Mouse (Mus musculus): ENCODE results near the gene Ankrd44. TPM values are rescaled to one million over a fixed set of nuclear protein-coding genes. Genes with fewer than 3 reads are reported as not detected.

Gene Ankrd44
- polyA plus RNA-seq, 1 experiment from 2014 or later = 11.2 TPM

- Histone ChIP-seq H3K9me3 (no peaks in the 10 kb centered on the region), H3K9ac (no peak overlapping the region), H3K4me2 (no peak overlapping the region), H3K36me3 (no peaks in the 10 kb centered on the region), H3K27ac (no peak overlapping the region), H3K4me3 (replicated peaks) (no peak overlapping the region), H3K4me1 (no peaks in the 10 kb centered on the region), H3K27me3 (replicated peaks) (no peaks in the 10 kb centered on the region)
- WGBS = 63% methylated on average over 3 of the region's 3 CpGs
- no peak for ATAC-seq (ENCODE audit: insufficient read depth, low FRiP score, low read depth)
Measured at GRCm38 (mm10) chr1:54798415-54798814, 127.8 kb downstream of the Ankrd44 start.

DNA sequence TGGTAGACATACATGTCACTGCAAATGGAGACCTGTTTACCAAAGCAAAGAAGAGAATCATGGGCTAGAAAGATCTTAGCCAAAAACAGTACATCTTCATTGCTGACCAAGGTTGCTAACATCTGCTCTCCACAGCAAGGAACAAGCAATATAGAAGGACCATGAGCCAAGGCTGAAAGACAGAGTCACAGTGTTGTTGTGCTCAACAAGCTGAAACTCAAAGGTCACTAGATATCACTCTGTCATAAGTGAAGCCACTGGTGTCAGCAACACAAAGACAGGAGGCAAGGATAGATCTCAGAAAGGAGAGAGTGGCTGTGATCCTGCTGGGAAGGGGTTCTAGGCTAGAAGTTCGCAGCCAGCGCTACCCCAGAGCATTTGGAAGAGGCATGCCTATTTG lies 131.5 kb downstream of the Ankrd44 start:
- H3K9ac ChIP-seq = no peak overlapping the region
- no peak overlapping the region for H3K4me2 ChIP-seq
- no peak overlapping the region for H3K4me3 ChIP-seq (replicated peaks)
- WGBS = 89% methylated on average over 2 of the region's 2 CpGs
- H3K27me3 ChIP-seq (replicated peaks) = no peaks in the 10 kb centered on the region
- H3K9me3 ChIP-seq = no peaks in the 10 kb centered on the region
- H3K36me3 ChIP-seq = no peaks in the 10 kb centered on the region
- H3K27ac ChIP-seq = peak overlapping the region; percentile 46; the same call in 1 of the 2 replicates
- H3K4me1 ChIP-seq = no peaks in the 10 kb centered on the region
- ATAC-seq (ENCODE audit: insufficient read depth, low FRiP score, low read depth) = no peak

- Histone ChIP-seq H3K4me3 (replicated peaks) (no peak overlapping the region), H3K9me3 (no peaks in the 10 kb centered on the region), H3K36me3 (no peaks in the 10 kb centered on the region), H3K27ac (no peak overlapping the region), H3K9ac (no peak overlapping the region), H3K4me2 (no peak overlapping the region), H3K4me1 (no peaks in the 10 kb centered on the region), H3K27me3 (replicated peaks) (no peaks in the 10 kb centered on the region)
- WGBS = 67% methylated on average over 3 of the region's 3 CpGs
- ATAC-seq (ENCODE audit: insufficient read depth, low FRiP score, low read depth) = no peak
Measured at GRCm38 (mm10) chr1:54791406-54791805, 134.8 kb downstream of the Ankrd44 start.

DNA sequence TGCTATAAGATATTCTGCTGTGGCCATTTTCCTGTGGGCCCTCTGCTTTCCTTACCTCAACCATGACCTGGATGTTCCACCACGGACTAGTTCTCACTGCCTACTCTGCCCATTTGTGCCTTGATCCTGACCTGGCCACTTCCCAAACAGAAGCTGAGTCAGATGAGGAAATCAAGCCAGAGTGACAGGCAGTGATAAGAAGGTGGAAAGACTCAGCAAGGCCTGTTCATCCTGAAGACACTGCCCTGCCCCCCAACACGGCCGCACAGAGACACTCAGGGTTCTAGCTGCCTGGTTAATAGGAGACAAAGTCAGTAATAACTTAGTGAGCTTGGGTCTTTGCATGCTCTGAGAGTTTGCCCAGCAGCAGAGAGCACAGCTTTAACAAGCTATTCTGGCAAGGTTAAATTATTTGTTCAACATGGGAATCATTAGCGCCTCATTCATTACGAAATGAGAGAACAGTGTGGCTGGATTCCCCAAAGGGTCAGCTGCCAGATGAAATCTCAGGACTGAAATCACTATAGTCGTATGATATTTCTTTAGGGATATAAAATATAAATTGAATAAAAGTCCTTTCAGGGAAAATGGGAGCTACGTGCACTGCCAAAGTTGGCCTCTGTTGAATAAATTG lies 136.7 kb downstream of the Ankrd44 start:
- Histone ChIP-seq H3K4me1 (no peaks in the 10 kb centered on the region), H3K4me2 (no peak overlapping the region), H3K9me3 (no peaks in the 10 kb centered on the region), H3K4me3 (replicated peaks) (no peak overlapping the region), H3K27me3 (replicated peaks) (no peaks in the 10 kb centered on the region), H3K36me3 (no peaks in the 10 kb centered on the region), H3K9ac (no peak overlapping the region), H3K27ac (no peak overlapping the region)
- ATAC-seq (ENCODE audit: insufficient read depth, low FRiP score, low read depth) = no peak
- 73% methylated on average over 7 of the region's 7 CpGs for WGBS

DNA sequence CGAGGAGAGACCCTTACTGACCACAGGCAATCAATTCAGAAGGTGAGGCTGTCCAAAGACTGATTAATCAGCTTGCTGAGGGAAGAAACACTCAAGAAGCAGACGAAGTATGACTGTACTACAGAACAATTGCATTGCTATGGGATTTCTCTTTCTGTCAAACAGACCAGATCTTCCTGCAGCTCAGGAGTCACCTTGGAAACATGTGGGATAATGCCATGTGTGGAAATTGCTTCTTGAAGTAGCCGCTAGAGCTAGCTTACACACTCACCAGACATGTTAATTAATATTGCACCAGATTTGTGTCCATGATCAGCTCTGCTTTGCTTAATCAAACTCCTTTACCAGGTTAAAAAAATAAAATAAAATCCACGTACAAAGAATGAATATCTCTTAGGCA lies 137.8 kb downstream of the Ankrd44 start:
- 62% methylated on average over 4 of the region's 4 CpGs for WGBS
- ATAC-seq (ENCODE audit: insufficient read depth, low FRiP score, low read depth) = no peak
- H3K27me3 ChIP-seq (replicated peaks) = no peaks in the 10 kb centered on the region
- H3K36me3 ChIP-seq = no peaks in the 10 kb centered on the region
- H3K9me3 ChIP-seq = no peaks in the 10 kb centered on the region
- no peak overlapping the region for H3K4me3 ChIP-seq (replicated peaks)
- H3K4me1 ChIP-seq = no peaks in the 10 kb centered on the region
- no peak overlapping the region for H3K27ac ChIP-seq
- no peak overlapping the region for H3K4me2 ChIP-seq
- H3K9ac ChIP-seq = no peak overlapping the region

DNA sequence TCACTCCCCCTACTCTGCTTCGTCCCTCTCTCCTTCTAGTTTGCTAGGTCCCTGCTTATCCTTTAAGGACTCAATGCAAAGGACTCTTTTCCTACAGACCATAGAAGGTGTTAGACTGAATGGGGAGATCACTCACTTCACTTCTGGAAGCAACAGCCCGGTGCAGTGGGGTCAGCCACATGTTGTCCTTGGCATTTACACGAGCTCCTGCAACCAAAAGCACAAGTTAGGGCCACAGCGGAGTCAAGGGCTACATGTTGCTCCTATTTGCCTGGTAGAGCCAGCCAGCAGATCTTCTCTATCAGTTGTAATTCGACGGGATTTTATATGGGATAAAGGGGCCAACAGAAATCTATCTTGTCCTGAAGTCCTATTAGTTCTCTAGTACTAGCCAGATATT lies 148.0 kb downstream of the Ankrd44 start:
- ATAC-seq (ENCODE audit: insufficient read depth, low FRiP score, low read depth) = no peak
- 88% methylated on average over 6 of the region's 6 CpGs for WGBS
- Histone ChIP-seq H3K36me3 (no peaks in the 10 kb centered on the region), H3K4me1 (no peaks in the 10 kb centered on the region), H3K9me3 (no peaks in the 10 kb centered on the region), H3K27ac (no peak overlapping the region), H3K4me2 (no peak overlapping the region), H3K27me3 (replicated peaks) (no peaks in the 10 kb centered on the region), H3K9ac (no peak overlapping the region), H3K4me3 (replicated peaks) (no peak overlapping the region)

DNA sequence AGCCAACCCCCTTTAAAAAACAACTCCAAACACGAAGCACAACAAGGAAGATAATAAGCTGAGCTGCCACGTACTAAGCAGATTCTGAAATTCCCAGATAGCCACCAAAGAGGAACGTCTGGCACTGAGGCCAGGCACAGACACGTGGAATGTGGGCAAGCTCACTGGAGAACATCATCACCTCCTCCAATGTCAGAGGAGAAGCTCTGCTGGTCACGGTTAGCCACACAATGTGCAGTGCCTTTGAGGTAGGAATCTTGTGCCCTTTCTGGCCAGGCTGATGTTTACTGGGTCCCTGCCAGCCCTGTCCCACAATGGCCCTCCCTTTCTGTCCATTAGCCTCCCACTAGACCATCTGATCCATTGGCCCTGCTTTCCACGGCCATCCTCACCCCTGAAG lies 149.1 kb downstream of the Ankrd44 start:
- no peak overlapping the region for H3K4me3 ChIP-seq (replicated peaks)
- 73% methylated on average over 6 of the region's 6 CpGs for WGBS
- H3K9me3 ChIP-seq = no peaks in the 10 kb centered on the region
- no peak overlapping the region for H3K27ac ChIP-seq
- H3K36me3 ChIP-seq = no peaks in the 10 kb centered on the region
- no peak for ATAC-seq (ENCODE audit: insufficient read depth, low FRiP score, low read depth)
- H3K27me3 ChIP-seq (replicated peaks) = no peaks in the 10 kb centered on the region
- H3K4me2 ChIP-seq = no peak overlapping the region
- H3K4me1 ChIP-seq = no peaks in the 10 kb centered on the region
- no peak overlapping the region for H3K9ac ChIP-seq

DNA sequence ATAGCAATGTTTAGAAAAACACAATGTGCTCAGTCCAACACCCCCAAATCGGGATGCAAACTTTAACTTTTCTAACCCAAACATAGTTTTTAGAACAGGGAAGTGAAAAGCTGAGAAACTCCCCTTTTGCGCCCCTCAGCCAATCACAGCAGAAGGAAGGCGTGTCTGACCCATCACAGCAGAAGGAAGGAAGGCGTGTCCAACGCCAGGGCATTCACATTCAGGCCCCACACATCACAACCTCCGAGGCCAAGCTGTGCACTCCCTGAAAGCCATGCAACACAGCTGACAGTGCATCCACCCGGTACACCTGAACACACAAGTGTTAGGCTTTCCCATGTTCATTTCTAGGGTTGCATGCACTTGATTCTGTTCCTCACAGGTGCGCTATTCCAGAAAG lies 150.1 kb downstream of the Ankrd44 start:
- no peak overlapping the region for H3K27ac ChIP-seq
- no peaks in the 10 kb centered on the region for H3K9me3 ChIP-seq
- no peaks in the 10 kb centered on the region for H3K27me3 ChIP-seq (replicated peaks)
- H3K4me1 ChIP-seq = no peaks in the 10 kb centered on the region
- ATAC-seq (ENCODE audit: insufficient read depth, low FRiP score, low read depth) = no peak
- no peak overlapping the region for H3K4me2 ChIP-seq
- no peak overlapping the region for H3K9ac ChIP-seq
- H3K36me3 ChIP-seq = no peaks in the 10 kb centered on the region
- WGBS = 62% methylated on average over 8 of the region's 8 CpGs
- H3K4me3 ChIP-seq (replicated peaks) = no peak overlapping the region

GRCm38 (mm10) chr1:54772843-54773242 lies 153.3 kb downstream of the Ankrd44 start:
- no peaks in the 10 kb centered on the region for H3K9me3 ChIP-seq
- 88% methylated on average over 5 of the region's 5 CpGs for WGBS

GRCm38 (mm10) chr1:54771471-54771870 lies 154.7 kb downstream of the Ankrd44 start:
- Histone ChIP-seq H3K4me1 (no peaks in the 10 kb centered on the region), H3K4me3 (replicated peaks) (no peak overlapping the region), H3K9me3 (no peaks in the 10 kb centered on the region), H3K36me3 (no peaks in the 10 kb centered on the region), H3K27ac (no peak overlapping the region), H3K27me3 (replicated peaks) (no peaks in the 10 kb centered on the region), H3K4me2 (no peak overlapping the region), H3K9ac (no peak overlapping the region)
- WGBS = 84% methylated on average over 3 of the region's 3 CpGs
- no peak for ATAC-seq (ENCODE audit: insufficient read depth, low FRiP score, low read depth)

More at GRCm38 (mm10) chr1:54772843-54773242, 153.3 kb downstream of the Ankrd44 start:
- Histone ChIP-seq H3K9ac (no peak overlapping the region), H3K36me3 (no peaks in the 10 kb centered on the region), H3K4me2 (no peak overlapping the region), H3K4me1 (no peaks in the 10 kb centered on the region), H3K27me3 (replicated peaks) (no peaks in the 10 kb centered on the region), H3K27ac (no peak overlapping the region), H3K4me3 (replicated peaks) (no peak overlapping the region)
- ATAC-seq (ENCODE audit: insufficient read depth, low FRiP score, low read depth) = no peak

GRCm38 (mm10) chr1:54767221-54767620 lies 159.0 kb downstream of the Ankrd44 start:
- Histone ChIP-seq H3K27ac (no peak overlapping the region), H3K9me3 (no peaks in the 10 kb centered on the region), H3K4me1 (no peaks in the 10 kb centered on the region), H3K36me3 (no peaks in the 10 kb centered on the region), H3K4me2 (no peak overlapping the region), H3K9ac (no peak overlapping the region), H3K4me3 (replicated peaks) (no peak overlapping the region), H3K27me3 (replicated peaks) (no peaks in the 10 kb centered on the region)
- 80% methylated on average over 3 of the region's 3 CpGs for WGBS
- ATAC-seq (ENCODE audit: insufficient read depth, low FRiP score, low read depth) = no peak

DNA sequence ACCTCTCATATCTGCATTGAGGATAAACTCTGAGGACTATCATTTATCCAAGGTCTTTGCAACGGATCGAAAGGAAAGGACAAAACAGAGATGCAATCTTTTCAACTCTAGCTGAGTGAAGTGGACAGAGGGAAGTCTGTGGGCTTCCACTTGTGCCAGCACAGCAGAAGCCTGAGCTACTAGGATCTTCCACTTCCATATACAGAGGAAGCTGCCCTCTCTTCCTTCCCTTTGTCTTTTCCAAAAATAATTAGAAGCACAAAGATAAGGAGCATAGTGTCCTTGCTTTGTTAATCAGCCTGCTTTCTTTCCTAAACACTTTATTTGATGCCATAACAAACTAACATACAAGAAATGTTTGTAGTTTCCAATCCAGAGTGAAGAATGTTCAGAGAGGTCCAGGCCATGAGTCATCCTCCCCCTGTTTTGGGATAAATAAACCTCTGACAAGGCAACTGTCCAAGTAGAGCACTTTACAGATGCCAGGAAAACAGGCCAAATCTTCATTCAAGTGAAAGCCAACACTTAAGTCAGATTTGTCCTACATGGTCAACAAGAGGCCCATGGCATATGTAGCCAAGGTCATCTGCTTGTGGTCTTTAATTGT lies 160.5 kb downstream of the Ankrd44 start:
- Histone ChIP-seq H3K9ac (no peak overlapping the region), H3K4me3 (replicated peaks) (no peak overlapping the region), H3K4me1 (no peaks in the 10 kb centered on the region), H3K27me3 (replicated peaks) (no peaks in the 10 kb centered on the region), H3K36me3 (no peaks in the 10 kb centered on the region), H3K4me2 (no peak overlapping the region), H3K9me3 (no peaks in the 10 kb centered on the region), H3K27ac (no peak overlapping the region)
- no peak for ATAC-seq (ENCODE audit: insufficient read depth, low FRiP score, low read depth)
- WGBS = 94% methylated on average over 2 of the region's 2 CpGs
